Mouse (Mus musculus): ENCODE measurements around the gene Ppat. TPM values are rescaled to one million over a fixed set of nuclear protein-coding genes. Genes with fewer than 3 reads are reported as not detected.

The Ppat gene
- total and polyA plus RNA-seq, 3 experiments, result 65.8 to 156 (median 118) TPM

DNA sequence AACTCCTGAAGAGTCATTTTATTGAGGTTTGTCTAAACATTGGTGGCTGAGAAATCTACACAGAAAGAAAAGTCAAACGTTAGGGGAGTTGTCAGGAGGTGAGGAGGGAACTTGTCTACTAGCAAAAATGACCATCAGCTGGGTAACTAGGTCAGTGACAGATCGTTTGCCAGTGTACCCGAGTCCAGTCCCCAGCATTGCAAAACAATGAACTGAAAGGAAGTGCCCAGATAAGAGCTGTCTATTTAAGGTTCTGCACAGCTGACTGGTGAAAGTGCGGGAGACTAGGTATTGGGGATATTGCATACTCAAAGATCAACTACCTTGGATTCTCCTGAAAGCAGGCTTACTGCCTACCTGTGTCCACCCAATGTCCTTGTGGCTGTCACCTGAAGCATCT lies 49.2 kb downstream of the Ppat start:
- Histone ChIP-seq H3K9ac (ENCODE audit: insufficient read depth, low read depth) (no peak overlapping the region), H3K4me1 (ENCODE audit: control insufficient read depth in 1 of 2, insufficient read depth in 2 of 2) (peaks cover 0 to 11% of the 10 kb centered on the region in 2 experiments; a peak in 1 of 4 replicates), H3K36me3 (replicated peaks in 1 of 2; ENCODE audit: control insufficient read depth in 1 of 2, insufficient read depth in 1 of 2, low read length in 1 of 2) (peaks cover 15 to 48% of the 10 kb centered on the region in 2 experiments), H3K27me3 (replicated peaks) (no peaks in the 10 kb centered on the region), H3K9me3 (replicated peaks; ENCODE audit: low read length) (no peaks in the 10 kb centered on the region), H3K27ac (ENCODE audit: insufficient read depth, low read depth) (no peak overlapping the region), H3K4me2 (ENCODE audit: insufficient read depth, low read depth, poor library complexity, severe bottlenecking) (no peak overlapping the region), H3K79me2 (replicated peaks; ENCODE audit: control insufficient read depth, extremely low read depth, insufficient read depth, poor library complexity, severe bottlenecking) (peaks cover 2% of the 10 kb centered on the region; the same call in 1 of the 2 replicates), H3K4me3 (replicated peaks in 1 of 3; ENCODE audit: low read depth in 2 of 3, low read length in 2 of 3, poor library complexity in 1 of 3) (no peak overlapping the region)
- no peak for TF ChIP-seq USF2 (conservative IDR thresholded peaks at IDR 0.05; ENCODE audit: low read depth, low read length)
- TF ChIP-seq HCFC1 (IDR thresholded peaks at IDR 0.05; ENCODE audit: low read depth, low read length), result no peak
- TF ChIP-seq POLR2A (IDR thresholded peaks at IDR 0.05; ENCODE audit: low read depth, low read length), result no peak
- TF ChIP-seq PAX5 (IDR thresholded peaks at IDR 0.05; ENCODE audit: low read length), result no peak
- TF ChIP-seq MAFK (IDR thresholded peaks at IDR 0.05; ENCODE audit: insufficient replicate concordance, low read length), result no peak
- no peak for TF ChIP-seq CHD2 (IDR thresholded peaks at IDR 0.05; ENCODE audit: low read length)
- TF ChIP-seq SIN3A (IDR thresholded peaks at IDR 0.05; ENCODE audit: low read length), result no peak
- TF ChIP-seq JUN (IDR thresholded peaks at IDR 0.05; ENCODE audit: insufficient read depth, low read depth, low read length), result no peak
- TF ChIP-seq ZNF384 (IDR thresholded peaks at IDR 0.05; ENCODE audit: low read depth, low read length), result no peak
- TF ChIP-seq NELFE (IDR thresholded peaks at IDR 0.05; ENCODE audit: low read depth, low read length), result no peak
- TF ChIP-seq MEF2A (IDR thresholded peaks at IDR 0.05; ENCODE audit: borderline replicate concordance, low read depth, low read length), result no peak
- no peak for TF ChIP-seq MYC (IDR thresholded peaks at IDR 0.05; ENCODE audit: low read depth, low read length)
- no peak for TF ChIP-seq ELF1 (IDR thresholded peaks at IDR 0.05; ENCODE audit: low read depth, low read length)
- no peak for TF ChIP-seq CHD1 (IDR thresholded peaks at IDR 0.05; ENCODE audit: low read depth, low read length)
- no peak for TF ChIP-seq ZKSCAN1 (IDR thresholded peaks at IDR 0.05; ENCODE audit: borderline replicate concordance, low read depth, low read length)
- dilution Hi-C loops (cut with MboI; ENCODE audit: extremely low pct_ligation_motif_present, extremely low pct_unique_long_range_greater_than_20kb, low sequenced_read_pairs), result no loop called here
- in situ Hi-C loops (cut with MboI; ENCODE audit: low pct_ligation_motif_present, low pct_unique_long_range_greater_than_20kb, low sequenced_read_pairs), result no loop called here
- no peak for DNase-seq (ENCODE audit: extremely low read depth)

DNA sequence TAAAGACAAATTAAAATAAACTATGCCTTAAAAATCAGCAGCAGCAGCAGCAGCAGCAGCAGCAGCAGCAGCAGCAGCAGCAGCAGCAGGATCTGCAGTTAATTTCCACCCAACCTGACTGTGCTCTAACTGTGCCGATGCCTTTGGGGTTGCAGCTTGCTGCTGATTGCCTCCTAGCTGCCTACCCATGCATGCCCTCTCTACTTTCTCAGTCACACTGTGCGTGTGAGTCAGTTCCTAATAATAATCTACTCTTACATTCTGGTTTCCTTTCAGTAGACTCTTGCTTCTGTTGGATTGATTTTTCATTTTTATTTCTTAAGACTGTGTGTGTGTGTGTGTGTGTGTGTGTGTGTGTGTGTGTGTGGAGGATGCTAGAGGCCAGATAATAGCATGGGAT lies 58.3 kb downstream of the Ppat start:
- no peaks in the 10 kb centered on the region for H3K9me3 ChIP-seq (replicated peaks; ENCODE audit: low read length)
- peak; percentile 76 for DNase-seq (ENCODE audit: extremely low read depth)
- TF ChIP-seq MEF2A (IDR thresholded peaks at IDR 0.05; ENCODE audit: borderline replicate concordance, low read depth, low read length) (peak; percentile 85), JUN (IDR thresholded peaks at IDR 0.05; ENCODE audit: insufficient read depth, low read depth, low read length) (peak; percentile 49), RAD21 (IDR thresholded peaks at IDR 0.05; ENCODE audit: low read depth, low read length) (no peak)
- no peak overlapping the region for H3K4me3 ChIP-seq (replicated peaks in 1 of 3; ENCODE audit: low read depth in 2 of 3, low read length in 2 of 3, poor library complexity in 1 of 3)
- H3K36me3 ChIP-seq (replicated peaks in 1 of 2; ENCODE audit: control insufficient read depth in 1 of 2, insufficient read depth in 1 of 2, low read length in 1 of 2), result peaks cover 42 to 75% of the 10 kb centered on the region in 2 experiments
- H3K9ac ChIP-seq (ENCODE audit: insufficient read depth, low read depth), result no peak overlapping the region
- peak overlapping the region; percentile 85 for H3K27ac ChIP-seq (ENCODE audit: insufficient read depth, low read depth)
- peak overlapping the region; percentile 51 for H3K4me2 ChIP-seq (ENCODE audit: insufficient read depth, low read depth, poor library complexity, severe bottlenecking)
- no peaks in the 10 kb centered on the region; the same call in 1 of the 2 replicates for H3K79me2 ChIP-seq (replicated peaks; ENCODE audit: control insufficient read depth, extremely low read depth, insufficient read depth, poor library complexity, severe bottlenecking)
- in situ Hi-C loops (cut with MboI; ENCODE audit: low pct_ligation_motif_present, low pct_unique_long_range_greater_than_20kb, low sequenced_read_pairs), result no loop called here
- peaks cover 4 to 21% of the 10 kb centered on the region in 2 experiments; a peak in 3 of 4 replicates for H3K4me1 ChIP-seq (ENCODE audit: control insufficient read depth in 1 of 2, insufficient read depth in 2 of 2)
- dilution Hi-C loops (cut with MboI; ENCODE audit: extremely low pct_ligation_motif_present, extremely low pct_unique_long_range_greater_than_20kb, low sequenced_read_pairs), result no loop called here
- no peaks in the 10 kb centered on the region for H3K27me3 ChIP-seq (replicated peaks)
